Mouse (Mus musculus): ENCODE measurements at regions not wholly inside any gene's neighbourhood (a gene's known extent, or its start where the extent isn't known, plus 50 kb on each side); places are given as distances from the start of the nearest gene placed in this dataset.

DNA sequence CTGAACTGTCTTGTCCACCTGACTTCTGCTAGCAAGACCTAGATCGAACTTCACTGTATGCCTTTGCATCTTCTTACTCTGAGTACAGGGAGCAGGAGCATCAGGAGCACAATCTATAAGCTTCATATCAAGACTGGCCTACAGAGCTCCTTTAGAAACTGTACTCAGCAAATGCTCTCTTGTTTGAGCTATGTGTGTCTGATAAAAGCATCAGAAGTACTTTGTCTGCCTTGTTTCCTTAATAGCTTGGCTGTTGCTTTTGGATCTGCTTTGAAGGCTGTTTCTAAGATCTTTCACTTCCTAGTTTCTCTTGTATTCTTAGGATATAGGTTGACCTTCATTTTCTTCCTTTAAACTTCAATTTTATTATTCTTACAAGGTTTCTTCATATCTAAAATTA is 175.3 kb upstream of the Cypt12 start:
- Histone ChIP-seq H3K4me3 (ENCODE audit: insufficient read depth, low read depth, low read length) (no peak overlapping the region), H3K4me1 (ENCODE audit: control insufficient read depth, insufficient read depth, low read length) (no peaks in the 10 kb centered on the region), H3K27ac (ENCODE audit: insufficient read depth, low read depth, low read length) (no peak overlapping the region)
- WGBS, result 95% methylated on average over 1 of the region's 1 CpGs
- no peak for TF ChIP-seq CTCF (IDR thresholded peaks at IDR 0.05; ENCODE audit: insufficient read depth, low read depth, low read length)
- no peak for TF ChIP-seq POLR2A (IDR thresholded peaks at IDR 0.05; ENCODE audit: insufficient read depth, low read depth, low read length)

DNA sequence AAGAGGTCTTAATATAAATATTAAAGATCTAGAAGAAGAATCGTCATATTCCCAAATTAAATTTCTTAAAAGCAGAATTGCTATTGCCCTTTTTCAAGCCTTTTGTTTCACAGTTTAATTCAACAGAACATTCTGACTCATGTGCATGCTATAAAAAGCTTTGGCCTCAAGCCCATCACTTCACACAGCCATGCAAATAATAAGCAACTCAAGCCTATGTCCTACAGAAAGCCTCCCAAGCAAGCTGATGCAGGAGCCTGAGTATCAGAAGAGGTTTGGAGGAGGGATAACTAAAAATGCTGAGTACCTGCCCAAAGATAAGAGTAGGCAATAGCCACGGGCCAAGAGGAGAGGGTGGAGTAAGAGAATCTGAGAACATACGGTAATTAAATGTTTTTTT is 169.1 kb upstream of the Cypt12 start:
- Histone ChIP-seq H3K4me1 (ENCODE audit: control insufficient read depth, insufficient read depth, low read length) (no peaks in the 10 kb centered on the region), H3K27ac (ENCODE audit: insufficient read depth, low read depth, low read length) (peak overlapping the region; percentile 90), H3K4me3 (ENCODE audit: insufficient read depth, low read depth, low read length) (no peak overlapping the region)
- 36% methylated on average over 3 of the region's 3 CpGs for WGBS
- TF ChIP-seq CTCF (IDR thresholded peaks at IDR 0.05; ENCODE audit: insufficient read depth, low read depth, low read length), result no peak
- TF ChIP-seq POLR2A (IDR thresholded peaks at IDR 0.05; ENCODE audit: insufficient read depth, low read depth, low read length), result no peak

DNA sequence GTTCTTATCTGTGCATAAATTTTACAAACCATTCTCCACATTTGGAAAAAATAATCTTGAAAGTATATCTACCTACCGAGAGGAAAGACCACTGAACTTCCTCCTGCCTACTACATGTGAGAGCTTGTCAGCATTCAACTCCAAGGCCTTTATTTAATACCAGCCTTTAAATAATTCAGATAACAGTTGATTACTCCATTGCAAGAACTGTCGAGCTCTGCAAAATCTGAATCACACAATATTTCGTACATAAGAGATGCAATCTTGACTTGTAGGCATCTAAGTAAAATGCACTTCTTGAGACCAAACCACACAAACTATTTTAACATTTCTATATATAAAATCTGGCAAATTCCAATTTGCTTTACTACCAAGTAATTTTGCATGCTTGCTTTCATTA is 164.1 kb upstream of the Cypt12 start:
- no peak for TF ChIP-seq POLR2A (IDR thresholded peaks at IDR 0.05; ENCODE audit: insufficient read depth, low read depth, low read length)
- TF ChIP-seq CTCF (IDR thresholded peaks at IDR 0.05; ENCODE audit: insufficient read depth, low read depth, low read length), result no peak
- H3K4me3 ChIP-seq (ENCODE audit: insufficient read depth, low read depth, low read length), result no peak overlapping the region
- WGBS, result 51% methylated on average over 3 of the region's 3 CpGs
- H3K4me1 ChIP-seq (ENCODE audit: control insufficient read depth, insufficient read depth, low read length), result peaks cover 28% of the 10 kb centered on the region
- no peak overlapping the region for H3K27ac ChIP-seq (ENCODE audit: insufficient read depth, low read depth, low read length)

DNA sequence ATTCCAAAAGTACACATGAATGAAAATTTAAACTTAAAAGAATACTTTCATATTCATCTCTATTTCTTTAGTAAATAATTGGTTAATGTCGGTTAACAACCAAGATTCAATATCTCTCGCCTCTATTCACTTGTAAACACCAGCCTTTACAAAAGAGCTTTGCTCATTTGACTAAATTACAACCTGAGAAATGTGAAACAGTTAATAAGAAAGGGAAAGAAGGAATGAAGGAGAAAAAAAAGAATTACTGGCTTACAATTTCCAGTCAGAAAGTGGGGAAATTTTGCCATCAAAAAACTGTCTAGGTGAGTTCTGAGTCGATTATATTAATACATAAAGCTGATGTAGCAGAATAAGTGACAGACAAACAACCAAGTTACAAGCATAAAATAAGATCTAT is 163.6 kb upstream of the Cypt12 start:
- H3K4me3 ChIP-seq (ENCODE audit: insufficient read depth, low read depth, low read length), result no peak overlapping the region
- WGBS, result 58% methylated on average over 3 of the region's 3 CpGs
- no peak overlapping the region for H3K27ac ChIP-seq (ENCODE audit: insufficient read depth, low read depth, low read length)

DNA sequence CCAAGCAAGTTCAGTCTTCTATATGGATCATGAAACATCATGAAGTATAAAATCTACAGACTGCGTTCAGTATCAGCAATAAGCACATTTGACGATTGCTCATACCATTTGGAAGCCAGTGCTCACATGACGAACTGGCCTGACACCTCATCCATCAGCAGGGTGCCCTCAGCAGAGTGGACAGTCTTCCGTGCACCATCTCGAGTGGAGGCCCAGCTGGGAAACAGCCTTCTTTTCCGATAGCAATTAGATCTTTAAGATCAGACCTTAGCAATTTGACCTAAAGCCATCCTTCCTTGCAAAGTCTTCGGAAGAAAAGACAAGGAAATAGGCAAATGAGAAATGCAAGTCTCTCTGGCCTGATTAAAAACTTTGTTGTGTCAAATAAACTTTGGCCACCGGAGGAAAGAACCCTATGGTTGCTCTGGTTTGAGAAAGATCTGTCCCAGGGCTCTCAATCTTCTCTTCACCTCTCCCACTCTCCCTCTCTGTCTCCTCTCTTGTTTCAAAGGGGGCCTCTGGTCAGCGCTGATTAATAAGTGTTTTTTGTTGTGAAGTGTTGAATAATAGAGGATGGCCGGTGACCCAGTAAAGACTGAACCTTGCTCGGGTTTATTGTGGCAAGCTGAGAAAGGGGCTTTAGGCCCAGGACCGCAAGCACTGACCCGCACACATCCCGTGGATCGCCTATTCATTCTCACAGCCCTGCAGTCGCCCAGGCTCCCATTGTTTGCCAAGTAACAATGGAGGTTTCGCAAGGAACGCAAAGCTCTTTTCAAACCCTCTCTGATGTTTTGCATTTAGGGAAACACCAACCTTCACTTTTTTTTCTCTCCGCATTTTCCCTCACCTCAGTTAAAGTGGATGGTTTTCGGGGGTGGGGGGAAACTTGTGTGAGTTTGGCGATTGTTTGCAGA is 162.8 kb upstream of the Cypt12 start:
- peak overlapping the region; percentile 97 for H3K27ac ChIP-seq (ENCODE audit: insufficient read depth, low read depth, low read length)
- TF ChIP-seq CTCF (IDR thresholded peaks at IDR 0.05; ENCODE audit: insufficient read depth, low read depth, low read length), result no peak
- TF ChIP-seq POLR2A (IDR thresholded peaks at IDR 0.05; ENCODE audit: insufficient read depth, low read depth, low read length), result no peak
- H3K4me3 ChIP-seq (ENCODE audit: insufficient read depth, low read depth, low read length), result peak overlapping the region; percentile 53
- WGBS, result 31% methylated on average over 21 of the region's 21 CpGs
- peaks cover 28% of the 10 kb centered on the region for H3K4me1 ChIP-seq (ENCODE audit: control insufficient read depth, insufficient read depth, low read length)

More for the DNA sequence above, 163.6 kb upstream of the Cypt12 start:
- peaks cover 28% of the 10 kb centered on the region for H3K4me1 ChIP-seq (ENCODE audit: control insufficient read depth, insufficient read depth, low read length)
- TF ChIP-seq CTCF (IDR thresholded peaks at IDR 0.05; ENCODE audit: insufficient read depth, low read depth, low read length) (no peak), POLR2A (IDR thresholded peaks at IDR 0.05; ENCODE audit: insufficient read depth, low read depth, low read length) (no peak)

DNA sequence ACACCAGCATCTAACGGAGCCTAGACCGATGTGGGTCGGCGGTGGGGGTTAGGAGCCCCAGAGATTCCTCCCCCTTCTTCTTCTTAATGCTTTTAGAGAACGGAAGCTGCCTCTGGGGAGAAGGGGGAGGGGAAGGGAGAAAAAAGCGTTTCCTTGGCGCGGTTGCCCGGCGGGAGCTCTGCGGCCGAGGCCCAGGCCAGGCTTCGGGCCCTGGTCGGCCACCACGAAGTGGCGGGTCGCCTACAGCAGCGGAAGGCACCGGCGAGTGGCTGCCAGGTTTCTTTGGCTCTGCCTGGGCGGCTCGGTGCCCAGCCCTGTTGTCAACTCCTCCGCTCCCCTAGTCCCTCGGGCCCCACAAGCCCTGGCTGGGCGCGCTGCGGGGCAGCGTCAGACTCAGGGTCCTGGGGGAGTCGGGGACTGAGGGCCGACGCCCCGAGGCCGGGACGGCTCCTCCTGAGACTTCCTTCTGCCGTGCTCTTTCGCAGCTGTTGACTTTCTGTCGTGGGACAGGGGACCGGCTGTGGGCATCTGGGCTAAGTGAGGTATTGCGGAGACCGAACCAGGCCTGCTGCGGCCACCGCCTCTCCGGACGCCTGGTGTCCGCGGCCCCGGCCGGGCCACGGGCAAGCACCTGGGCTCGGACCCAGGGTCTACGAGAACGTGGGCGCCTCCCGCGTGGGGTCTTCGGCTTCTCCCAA is 162.0 kb upstream of the Cypt12 start:
- Histone ChIP-seq H3K4me3 (ENCODE audit: insufficient read depth, low read depth, low read length) (peak overlapping the region; percentile 53), H3K27ac (ENCODE audit: insufficient read depth, low read depth, low read length) (peak overlapping the region; percentile 97), H3K4me1 (ENCODE audit: control insufficient read depth, insufficient read depth, low read length) (peaks cover 28% of the 10 kb centered on the region)
- TF ChIP-seq CTCF (IDR thresholded peaks at IDR 0.05; ENCODE audit: insufficient read depth, low read depth, low read length) (no peak), POLR2A (IDR thresholded peaks at IDR 0.05; ENCODE audit: insufficient read depth, low read depth, low read length) (no peak)
- 2% methylated on average over 56 of the region's 56 CpGs for WGBS

DNA sequence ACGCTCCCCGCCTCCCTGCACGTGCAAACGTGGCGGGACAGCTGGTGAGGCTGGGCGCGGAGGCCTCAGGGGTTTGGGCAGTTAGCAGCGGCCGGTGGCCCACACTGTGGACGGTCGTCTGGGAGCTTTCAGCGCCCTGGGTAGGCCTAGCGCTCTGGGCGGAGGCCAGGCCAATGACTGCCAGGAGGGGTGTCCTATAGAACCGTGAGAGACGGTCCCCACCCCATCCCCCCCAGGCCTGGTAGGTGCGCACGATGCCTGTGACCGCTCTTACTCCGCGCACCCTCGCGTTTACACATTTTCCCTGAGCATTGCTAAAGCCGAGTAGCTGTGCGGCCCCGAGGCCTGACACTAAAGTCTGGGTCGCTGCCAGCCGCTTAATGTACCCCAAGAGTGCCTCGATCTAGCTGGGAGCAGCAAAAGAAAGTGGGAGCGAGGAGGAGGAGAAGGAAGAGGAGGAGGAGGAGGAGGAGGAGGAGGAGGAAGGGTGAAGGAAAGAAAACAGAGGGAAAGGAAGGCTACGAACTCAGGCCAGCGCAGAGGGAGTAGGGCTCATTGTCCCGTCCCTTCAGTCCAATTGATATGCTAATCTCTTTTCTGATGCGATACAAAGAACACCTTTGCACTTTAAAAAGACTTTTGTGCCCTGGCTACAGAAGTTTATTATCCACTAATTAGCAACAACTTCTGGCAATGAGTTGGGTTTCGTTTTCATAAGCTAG is 161.3 kb upstream of the Cypt12 start:
- peaks cover 28% of the 10 kb centered on the region for H3K4me1 ChIP-seq (ENCODE audit: control insufficient read depth, insufficient read depth, low read length)
- no peak for TF ChIP-seq POLR2A (IDR thresholded peaks at IDR 0.05; ENCODE audit: insufficient read depth, low read depth, low read length)
- no peak for TF ChIP-seq CTCF (IDR thresholded peaks at IDR 0.05; ENCODE audit: insufficient read depth, low read depth, low read length)
- 12% methylated on average over 35 of the region's 35 CpGs for WGBS
- peak overlapping the region; percentile 97 for H3K27ac ChIP-seq (ENCODE audit: insufficient read depth, low read depth, low read length)
- peak overlapping the region; percentile 53 for H3K4me3 ChIP-seq (ENCODE audit: insufficient read depth, low read depth, low read length)

DNA sequence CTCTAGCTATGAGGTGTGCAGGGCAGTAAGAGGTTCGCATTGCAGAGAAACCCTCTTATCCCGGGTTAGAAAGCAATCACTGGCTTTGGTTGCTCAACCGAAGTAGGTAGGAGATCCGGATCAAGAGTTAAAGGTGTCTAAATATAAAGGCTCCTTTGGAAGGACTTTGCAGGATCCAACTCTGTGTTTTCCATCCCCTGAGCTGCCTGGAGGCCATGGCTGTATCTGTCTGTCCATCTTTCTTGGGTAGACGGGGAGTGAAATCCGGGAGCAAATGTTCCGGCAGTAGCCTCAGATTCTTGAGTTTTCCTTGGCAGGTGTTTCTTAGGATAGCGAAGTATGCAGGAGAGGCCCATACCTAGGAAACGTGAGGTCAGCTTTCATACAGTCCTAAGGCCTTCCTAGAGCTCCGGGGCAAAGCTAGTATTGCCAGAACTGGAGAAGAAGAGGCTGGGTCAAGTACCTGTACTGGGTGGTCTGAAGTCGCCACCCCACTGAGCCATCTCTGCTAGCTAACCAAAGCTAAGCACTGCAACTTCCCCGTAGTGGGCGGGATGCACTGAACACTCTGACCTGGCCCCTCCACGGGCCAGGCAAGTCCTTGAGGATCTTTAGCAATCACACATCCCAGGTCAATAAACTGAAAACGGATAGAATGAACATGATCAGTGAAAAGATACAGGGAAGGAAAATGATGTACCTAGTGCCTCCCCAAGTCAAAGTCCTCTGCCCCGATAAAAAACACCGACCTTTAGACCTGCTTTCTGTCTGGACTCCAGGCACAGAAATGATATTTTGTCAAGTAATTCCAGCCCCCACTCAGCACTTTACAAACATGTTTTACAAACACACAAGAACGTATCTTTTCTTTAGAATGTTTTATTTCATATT is 160.5 kb upstream of the Cypt12 start:
- Histone ChIP-seq H3K4me1 (ENCODE audit: control insufficient read depth, insufficient read depth, low read length) (peaks cover 28% of the 10 kb centered on the region), H3K4me3 (ENCODE audit: insufficient read depth, low read depth, low read length) (no peak overlapping the region), H3K27ac (ENCODE audit: insufficient read depth, low read depth, low read length) (peak overlapping the region; percentile 97)
- WGBS, result 65% methylated on average over 18 of the region's 18 CpGs
- TF ChIP-seq POLR2A (IDR thresholded peaks at IDR 0.05; ENCODE audit: insufficient read depth, low read depth, low read length) (no peak), CTCF (IDR thresholded peaks at IDR 0.05; ENCODE audit: insufficient read depth, low read depth, low read length) (no peak)
